Mouse (Mus musculus): ENCODE results near the gene Irf8.
A peak's percentile ranks its signal among the peaks of the same experiment; 100 is the strongest.

Irf8 gene

DNA sequence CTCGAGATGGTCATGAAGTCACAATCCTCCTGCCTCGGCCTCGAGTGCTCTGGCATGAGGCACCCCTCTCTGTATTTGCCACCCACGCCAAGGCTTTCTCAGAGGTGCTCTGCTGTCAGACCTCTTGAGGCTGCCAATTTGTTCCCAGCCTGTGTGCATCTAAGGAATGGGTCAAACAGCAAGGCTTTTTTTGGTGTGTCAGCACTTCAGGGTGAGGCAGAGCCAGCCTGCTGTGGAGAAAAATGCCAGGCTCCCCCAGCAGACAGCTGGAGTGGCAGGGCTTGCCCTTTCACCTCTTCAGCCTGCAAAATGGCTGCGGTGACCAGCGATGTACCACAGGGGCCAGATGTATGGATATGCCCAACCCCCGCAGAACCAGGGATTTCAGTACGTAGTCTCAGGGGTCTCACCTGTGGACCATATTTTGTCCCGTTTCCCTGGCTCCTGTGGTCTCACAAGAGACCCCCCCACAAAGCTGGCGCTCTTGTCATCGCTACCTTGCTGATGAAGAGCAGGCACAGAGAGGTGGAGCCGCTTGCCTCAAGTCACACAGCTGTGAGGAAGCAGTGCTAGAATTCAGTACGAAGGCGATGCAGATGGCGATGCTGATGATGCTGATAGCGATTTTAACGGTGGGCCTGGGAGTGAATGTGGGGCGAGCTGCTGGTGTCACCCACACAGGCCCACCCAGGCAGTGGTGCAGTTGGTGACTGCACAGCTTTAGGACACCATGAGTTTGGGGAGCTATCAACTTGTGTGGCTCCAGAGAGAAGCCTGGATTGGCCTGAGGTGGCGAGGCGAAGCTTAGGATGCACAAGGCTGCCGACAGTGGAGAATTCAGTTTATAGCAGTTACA, 15.3 kb downstream of the Irf8 start:
- peak; percentile 76 for DNase-seq

DNA sequence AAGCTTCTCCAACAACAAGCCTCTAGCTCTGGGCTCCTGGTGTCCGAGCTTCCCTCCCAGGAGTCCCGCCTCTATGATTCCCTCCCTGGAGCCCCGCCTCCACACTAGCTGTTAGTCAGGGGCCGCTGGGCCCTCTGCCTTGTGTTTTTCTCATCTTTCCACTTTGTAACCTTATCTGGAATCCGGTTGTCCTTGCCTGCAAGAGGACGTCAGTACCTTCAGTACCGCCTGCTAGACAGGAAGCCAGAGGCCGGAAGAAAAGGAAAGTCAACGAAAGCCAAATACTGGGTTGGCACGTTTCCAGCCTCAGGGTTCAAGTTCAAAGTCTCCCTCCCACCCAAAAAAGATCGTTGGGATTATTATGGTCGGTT, 15.9 kb downstream of the Irf8 start:
- DNase-seq: peak; percentile 61

DNA sequence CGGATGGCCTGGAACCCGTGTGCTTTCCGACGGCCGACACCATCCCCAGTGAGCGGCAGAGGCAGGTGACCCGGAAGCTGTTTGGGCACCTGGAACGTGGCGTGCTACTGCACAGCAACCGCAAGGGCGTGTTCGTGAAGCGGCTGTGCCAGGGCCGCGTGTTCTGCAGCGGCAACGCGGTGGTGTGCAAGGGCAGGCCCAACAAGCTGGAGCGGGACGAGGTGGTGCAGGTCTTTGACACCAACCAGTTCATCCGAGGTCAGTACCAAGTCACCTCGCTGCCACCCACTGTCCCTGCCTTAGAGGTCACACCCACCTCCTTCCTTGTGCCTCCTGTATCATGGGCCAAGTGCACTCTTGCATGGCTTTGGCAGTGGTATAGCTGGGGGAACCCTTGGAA, 17.3 kb downstream of the Irf8 start:
- DNase-seq: no peak

DNA sequence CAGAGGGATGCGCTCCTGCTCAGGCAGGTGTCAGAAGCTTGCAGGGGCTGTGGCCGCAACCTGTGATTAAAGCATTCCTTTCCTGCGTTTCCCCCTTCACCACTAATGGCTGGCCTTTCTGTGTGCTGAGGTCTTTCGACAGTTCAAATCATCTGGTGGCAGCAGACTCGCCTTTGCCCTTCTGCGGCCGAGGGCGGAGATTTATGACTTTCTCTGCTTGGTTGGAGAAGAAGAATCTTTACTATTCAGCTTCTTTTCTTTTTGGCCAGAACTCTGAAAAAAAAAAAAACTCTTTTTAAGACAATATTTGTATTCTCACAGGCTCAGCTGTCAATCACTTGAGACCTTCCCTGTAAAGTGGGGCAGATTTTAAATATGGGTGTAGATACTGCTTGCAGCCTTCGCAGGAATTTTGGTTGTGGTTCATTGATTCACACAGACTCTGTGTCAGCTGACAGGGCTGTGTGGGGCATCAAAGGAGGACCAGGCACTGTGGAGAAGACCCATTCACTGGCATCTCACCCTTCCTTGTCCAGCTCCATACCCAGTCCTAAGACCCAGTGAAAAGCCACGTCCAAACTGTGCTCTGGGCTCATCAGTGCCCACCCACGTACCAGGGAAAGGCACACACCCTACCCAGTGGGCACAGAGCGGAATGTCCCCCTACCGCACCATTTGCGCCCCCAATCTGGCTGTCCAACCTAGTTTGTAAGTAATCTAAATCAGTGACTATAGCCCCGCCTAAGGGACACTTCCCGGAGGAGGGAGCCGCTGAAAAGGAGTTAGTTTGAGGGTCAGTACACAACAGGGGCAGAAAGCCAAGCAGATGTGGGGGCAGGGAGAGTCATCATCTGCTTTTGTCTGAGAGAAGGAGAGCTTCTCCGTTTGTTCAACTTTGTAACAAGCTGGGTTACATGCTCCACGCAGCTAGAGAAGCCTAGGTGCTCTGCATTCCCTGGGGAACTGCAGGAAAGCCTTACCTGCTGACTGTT, 19.4 kb downstream of the Irf8 start:
- DNase-seq: no peak

DNA sequence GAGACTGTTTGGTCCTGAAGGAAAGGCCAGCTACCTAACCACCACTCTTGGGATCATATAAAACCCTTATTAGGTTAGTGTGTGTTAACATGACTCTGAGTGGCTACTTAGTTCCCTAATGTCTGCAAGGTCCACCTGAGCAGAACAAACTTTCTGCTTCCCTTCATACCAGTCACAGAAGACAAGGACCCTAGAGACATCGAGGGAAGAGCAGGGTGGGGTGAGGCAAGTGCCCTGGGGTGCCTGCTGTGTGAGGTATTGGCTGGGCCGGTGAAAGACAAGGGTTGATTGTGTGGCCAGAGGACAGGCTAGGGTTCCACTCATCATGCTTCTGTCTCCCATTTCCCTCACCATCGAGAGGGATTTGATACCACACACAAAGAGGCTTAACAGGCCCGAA, 21.8 kb downstream of the Irf8 start:
- no peak for DNase-seq

DNA sequence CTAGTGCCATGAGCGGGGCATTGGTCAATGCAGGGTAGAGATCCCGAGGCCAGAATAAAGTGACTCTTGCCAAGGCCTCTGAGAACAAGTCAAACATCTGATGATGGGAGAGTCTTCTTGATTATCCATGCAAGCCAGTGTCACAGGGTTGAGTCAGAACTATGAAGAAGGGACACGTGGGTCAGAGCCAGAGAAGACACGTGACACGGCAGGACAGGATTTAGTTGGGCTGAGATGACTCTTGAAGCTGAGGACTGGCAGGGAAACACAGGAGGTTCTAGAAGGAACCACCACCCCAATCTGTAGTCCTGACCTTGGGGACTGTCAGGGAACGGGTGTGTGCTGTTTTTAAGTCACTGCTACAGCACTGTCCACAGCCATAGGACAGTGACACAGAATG, 23.7 kb downstream of the Irf8 start:
- no peak for DNase-seq

DNA sequence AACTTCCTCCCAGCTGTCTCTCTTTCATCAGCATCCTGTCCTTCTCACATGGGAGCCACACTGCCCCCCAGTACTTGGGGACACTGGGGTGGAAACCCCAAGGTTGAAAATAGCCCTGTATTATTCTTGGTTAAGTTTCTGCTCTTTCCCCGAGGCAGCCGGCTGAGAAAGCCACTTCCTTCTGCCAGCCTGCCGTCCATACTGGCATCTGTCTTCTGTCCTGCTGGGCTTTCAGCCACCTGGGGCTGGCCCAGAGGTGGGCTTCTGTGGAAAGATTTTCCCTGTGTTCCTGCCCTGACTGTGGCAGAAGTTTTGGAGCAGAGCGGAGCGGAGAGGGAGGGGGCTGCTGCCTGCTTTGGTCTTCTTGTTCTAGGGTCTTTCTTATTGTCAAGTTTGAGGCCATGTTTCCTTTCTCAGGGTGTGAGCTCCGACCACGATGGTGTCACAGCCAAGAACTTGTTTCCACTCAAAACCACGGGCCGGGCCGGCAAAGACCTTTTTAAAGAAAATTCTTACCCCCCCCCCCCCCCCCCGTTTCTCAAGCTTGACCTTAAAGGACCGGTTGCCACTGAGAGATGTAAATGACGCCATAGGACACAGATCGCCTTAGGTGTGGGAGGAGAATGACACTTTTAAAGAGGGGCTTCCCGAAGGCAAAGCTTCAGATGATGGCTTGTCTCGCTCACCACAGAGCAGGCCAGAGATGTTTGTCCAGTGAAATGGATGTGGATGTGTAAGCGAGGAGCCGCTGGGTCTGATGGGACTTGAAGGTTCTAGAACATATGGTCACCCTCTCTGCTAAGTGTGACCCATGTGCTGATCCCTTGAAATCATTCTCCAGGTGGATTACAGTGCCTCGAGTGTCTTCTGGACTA, 24.4 kb downstream of the Irf8 start:
- no peak for DNase-seq

DNA sequence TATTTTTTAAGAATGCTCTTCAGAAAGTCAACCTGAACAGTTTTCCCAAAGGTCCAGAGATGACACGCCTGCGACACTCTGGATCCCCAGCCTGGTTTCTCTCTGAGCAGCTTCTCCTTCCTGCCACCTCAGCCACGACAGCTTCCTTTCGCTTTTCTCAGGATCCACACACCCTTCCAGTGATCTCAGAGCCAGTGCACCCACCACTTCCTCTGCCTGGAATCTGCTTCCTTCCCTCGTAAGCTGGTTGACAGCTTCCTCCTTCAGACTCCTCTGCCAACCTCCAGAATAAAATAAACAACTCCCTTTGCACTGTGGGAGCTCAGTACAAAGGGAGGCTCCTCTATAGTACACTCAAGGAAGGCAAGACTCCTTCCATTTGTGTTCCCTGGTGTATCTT, 27.1 kb downstream of the Irf8 start:
- DNase-seq: no peak

DNA sequence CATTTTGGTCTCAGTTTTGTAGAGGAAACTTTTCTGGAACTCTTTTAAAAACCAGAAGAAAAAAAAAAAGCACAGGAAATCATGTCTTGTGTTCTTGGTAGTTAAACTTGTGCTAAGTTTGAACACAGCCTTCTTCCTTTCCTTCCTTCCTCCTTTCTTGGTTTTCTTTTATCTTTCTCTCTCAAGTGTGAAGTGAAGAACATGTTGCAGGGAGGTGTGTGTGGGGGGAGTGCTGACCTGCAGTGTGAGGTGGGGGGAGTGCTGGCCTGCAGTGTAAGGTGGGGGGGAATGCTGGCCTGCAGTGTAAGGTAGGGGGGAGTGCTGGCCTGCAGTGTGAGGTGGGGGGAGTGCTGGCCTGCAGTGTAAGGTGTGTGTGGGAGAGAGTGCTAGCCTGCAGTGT, 28.5 kb downstream of the Irf8 start:
- DNase-seq: no peak

DNA sequence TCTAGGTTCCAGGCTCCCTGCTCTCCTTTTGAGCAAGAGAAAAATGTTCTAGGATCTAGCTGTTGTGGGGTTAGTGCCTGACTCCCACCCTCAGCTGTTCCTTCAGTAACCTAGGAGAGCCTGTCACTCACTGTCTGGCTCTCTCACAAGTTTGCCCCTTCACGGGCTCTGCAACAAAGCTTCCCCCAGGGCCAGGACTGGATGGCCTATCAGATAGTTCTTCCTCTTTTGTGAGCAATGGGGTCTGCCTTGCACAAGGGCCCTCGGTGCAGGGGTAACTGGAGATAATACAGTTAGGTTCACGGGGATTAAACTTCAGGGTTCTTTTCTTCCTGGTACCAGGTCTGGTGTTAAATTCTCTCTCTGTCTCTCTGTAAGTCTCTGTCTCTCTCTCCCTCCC, 30.5 kb downstream of the Irf8 start:
- DNase-seq: no peak

DNA sequence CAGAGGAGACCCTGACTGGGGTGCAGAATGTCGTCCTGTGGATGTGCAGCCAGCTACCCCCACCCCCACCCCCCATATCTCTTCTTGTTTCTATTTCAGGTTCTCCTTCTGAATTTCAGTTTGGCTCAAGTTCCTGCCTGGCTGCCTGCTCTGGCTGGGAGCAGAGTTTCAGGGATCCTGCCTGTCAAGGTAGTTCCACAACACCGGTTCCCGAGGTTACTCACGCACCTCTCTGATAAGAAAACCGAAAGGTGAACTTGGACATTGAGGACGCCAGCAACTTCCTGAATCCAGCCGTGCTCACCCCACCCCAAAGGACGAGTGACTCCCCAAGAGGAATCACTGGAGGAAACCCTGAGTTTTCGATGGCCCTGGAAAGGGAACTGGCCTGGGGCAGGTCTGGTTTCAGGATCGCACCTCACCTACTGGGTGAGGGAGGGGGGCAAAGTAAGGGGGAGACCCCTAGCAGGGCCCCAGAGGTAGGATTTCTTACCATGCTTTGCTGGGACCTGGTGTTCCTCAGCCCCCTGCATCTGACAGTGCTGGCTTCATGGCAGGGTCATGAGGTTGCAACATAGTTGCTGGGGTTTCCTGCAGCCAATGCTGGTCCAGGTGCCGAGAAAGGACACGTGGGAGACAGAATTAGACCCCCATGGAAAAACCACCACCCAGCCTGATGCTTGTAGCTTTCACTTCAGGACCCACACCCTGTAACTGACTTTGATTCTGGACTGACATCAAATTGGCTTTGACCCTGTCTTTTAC, 32.5 kb downstream of the Irf8 start:
- no peak for DNase-seq

DNA sequence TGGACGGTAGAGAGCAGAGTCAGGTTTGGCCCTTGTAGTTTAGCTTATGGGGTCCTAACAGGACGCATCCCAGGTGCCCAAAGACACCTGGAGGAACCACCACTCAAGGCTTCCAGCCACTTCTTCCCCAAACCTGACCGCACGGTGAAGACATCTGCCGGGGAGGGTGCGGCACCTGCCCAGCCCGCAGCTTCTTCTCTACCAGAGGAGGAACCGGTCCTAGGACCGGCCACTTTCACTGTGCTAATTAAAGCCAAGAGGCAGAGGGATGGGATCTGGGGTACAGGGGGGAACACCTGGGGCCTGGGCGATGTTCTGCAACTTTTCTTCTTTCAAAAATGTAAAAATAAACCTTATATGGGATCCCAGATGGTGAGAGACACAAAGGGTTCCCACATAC, 41.0 kb downstream of the Irf8 start:
- DNase-seq: no peak

DNA sequence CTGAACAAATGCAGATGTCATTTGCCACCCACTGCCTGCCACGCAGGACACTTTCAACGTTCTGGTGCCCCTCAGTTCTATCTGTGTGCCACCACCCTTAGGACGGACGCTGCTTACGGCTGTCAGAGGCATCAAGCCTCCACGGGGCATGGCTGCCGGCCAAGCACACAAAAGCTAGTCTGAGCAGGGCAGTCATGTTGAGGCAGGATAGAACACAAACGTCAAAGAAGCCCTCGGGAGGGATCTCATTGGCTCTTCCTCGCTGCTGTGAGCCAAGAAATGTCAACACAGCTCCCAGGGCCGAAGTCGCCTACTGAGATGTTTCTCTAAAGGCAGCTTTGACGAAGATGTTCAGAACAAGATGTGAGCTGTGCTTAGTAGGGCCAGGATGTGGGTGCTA, 41.6 kb downstream of the Irf8 start:
- no peak for DNase-seq

DNA sequence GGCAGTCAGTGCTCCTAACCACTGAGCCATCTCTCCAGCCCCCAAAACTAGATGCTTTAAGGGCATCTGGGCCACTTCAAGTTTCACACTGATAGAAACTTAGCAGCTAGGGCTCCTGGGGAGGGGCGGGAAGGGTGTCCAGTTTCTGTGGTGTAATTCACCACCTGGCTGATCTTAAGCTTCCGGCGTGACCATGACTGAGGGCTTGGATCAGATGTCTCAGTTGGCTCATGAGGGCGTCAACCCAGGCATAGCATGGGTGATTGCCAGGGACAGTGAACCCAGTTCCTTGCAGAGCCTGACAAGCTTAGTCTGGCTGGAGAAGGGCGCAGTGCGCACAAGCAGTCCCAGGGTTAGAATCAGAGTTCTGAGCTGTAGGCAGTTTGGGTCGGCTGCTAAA, 42.9 kb downstream of the Irf8 start:
- DNase-seq: no peak

DNA sequence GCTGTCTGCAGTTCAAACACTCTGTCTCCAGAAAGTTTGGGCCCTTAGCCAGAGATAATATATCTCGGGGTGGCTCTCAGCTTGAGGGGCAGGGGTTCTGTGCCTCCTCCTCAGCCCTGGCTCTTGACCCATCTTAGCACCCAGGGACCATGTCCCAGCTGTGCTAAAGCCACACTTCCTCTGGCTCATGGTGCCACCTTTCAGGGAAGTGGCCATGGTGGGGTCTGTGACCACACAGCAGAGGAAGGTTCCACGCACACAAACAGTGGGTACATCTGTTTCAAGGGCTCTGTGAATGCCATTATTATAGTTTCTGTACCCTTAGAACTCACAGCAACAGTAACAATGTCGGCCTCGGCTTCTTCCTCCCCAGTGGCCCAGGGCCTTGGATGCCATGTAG, 47.6 kb downstream of the Irf8 start:
- DNase-seq: no peak

DNA sequence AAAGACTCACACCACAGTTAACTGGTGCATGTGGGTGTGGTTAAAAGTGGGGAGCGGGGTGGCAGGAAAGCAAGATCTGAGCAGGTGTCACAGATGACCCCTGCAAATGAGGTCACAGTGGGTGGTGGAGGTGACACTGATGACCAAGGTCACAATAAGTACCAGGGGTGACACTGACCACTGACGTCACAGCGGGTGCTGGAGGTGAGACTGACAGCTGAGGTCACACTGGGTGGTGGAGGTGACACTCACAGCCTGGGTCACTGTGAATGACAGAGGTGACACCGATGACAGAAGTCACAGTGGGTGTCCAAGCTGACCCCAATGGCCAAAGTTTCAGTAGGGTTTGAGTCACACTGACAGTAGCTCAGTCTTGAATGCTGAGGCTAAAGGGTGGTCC, 50.6 kb downstream of the Irf8 start:
- DNase-seq: no peak

DNA sequence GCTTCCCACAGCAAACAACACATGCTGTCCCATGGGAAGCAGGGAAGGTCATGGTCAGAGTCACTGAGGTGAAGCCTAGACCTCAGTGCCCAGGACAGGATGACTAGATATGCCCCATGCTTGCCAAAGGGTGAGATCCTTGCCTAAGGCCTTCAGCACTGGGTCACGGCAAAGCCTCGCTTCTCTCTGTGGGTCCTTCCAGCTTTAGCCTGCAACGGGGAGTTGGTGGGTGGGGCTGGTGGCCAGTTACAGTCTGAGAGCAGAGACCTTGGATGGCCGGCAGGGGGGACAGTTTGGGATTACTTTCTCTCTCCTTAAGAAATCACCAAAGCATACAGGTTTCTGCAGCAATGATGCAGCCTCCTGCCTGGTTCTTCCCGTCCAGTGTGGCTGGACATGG, 51.5 kb downstream of the Irf8 start:
- no peak for DNase-seq

DNA sequence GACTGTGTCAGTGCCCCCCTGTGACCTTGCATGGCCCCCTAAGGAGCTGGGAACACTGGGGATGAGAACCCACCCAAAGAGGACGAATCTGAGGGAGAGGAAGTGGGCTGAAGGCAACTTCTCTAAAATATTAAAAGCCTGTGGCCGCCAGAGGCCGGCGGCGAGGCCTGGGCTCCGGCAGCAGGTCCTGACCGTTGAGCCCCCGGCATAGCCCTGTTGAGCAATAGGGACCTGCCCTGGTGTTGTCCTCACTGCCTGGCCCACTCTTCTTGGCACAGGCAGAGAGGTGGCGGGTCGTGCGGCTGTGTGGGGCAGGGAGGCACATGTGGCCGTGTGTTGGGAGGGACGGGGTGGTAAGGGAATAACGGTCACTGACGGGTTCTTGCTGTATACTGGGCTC, 56.6 kb downstream of the Irf8 start:
- DNase-seq: no peak

DNA sequence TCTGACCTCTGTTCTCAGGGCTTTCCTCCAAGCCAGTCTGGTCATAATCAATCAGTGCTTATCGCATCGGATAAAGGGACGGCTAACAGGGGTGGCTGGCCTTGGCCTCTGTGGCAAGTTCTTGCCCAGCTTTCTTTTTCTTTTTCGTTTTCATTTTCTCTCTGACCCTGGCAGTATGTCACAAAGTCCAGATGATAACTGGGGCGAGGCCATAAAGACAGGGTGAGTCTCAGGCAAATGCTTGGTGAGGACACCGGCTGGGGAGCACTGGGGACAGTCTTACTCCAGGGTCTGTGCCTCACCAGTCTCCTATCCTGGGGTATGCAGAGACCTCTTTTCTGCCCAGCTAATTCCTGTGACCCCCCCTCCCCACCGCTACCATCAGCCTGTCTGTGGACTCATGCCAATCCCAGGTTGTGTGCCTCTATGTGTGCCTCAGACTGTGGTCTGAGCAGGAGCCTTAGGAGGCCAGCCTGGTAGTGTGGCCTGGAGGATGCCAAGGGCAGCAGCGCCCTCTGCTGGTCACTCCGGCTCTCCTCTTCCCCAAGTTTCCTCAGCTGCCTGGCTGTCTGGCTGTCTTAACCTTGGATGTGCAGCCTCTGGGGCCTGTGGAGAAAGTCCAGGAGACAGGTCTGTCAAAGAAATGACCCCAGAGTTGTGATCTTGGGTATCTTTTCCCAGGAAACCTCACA, 59.9 kb downstream of the Irf8 start:
- peak; percentile 87 for DNase-seq

DNA sequence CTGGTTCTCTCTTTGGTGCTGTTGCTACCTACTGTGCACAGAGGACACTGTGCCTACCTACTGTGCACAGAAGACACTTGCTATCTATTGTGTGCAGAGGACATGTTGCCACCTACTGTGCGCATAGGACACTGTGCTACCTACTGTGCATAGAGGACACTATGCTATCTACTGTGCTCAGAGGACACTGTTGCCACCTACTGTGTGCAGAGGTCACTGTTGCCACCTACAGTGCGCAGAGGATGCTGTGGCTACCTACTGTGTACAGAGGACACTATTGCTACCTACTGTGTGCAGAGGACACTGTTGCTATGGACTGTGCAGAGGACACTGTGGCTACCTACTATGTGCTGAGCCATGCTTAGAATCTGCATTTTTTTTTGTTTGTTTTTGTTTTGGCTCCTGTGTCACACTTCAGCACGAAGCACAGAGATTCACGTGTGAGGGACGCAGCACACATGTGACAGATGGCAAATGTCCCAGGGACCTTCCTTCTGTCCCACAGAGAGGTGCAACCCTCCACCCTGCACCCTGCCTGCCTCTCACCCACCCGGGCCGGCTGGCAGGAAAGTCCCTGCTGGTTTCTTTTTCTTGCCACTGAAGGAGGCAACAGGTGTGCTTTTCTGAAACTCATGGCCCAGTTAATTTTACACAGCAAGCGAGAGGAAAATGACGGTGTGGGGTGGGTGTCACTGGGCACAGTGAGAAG, 61.0 kb downstream of the Irf8 start:
- DNase-seq: peak; percentile 35

DNA sequence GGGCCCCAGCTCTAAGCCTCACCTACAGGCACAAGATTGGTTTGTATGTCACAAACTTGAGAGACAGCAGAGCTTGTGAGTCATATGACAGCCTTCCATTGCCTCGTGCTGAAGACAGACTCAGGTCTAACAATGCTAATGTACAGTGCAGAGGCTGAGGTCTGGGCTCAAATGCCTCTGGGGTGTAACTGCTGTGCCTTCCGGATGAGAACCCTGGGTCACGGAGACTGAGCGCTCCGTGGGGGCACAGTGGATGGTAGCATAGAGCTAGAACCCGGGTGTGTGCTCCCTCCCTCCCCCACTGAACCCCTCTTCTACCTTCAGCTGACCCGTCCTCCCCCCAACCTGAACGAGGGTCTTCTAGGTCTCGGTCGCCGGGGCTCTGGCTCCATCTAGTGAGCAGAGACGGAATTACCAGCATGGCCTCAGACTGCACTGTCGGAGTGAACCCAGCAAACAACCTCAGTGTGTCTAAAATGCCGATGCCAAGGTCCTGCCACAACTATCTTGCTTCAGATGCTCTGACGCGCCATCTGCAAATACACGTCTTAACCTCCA, 64.2 kb downstream of the Irf8 start:
- DNase-seq: peak; percentile 75
